Mouse (Mus musculus) lung, postnatal 0 days (tissue): ENCODE results near the gene Stxbp3. TPM values are rescaled to one million over a fixed set of nuclear protein-coding genes. Genes with fewer than 3 reads are reported as not detected.

Experiments used
- ATAC-seq: fragments of 200-750 bp; cut with Nextera tagmentation; 2 replicates; pipeline ENCODE4 v1.8.0; 2017; ENCODE audit warnings: moderate library complexity
- DNase-seq: peaks from one replicate; pipeline ENCODE4 v3.0.0-alpha.2; 2016; ENCODE audit warnings: low spot score
- H3K27ac ChIP-seq: fragments of 300-500 bp; sonication (generic); 2 replicates; pipeline ENCODE4 v1.5.1; 2014; ENCODE audit warnings: antibody characterized with exemption, mild to moderate bottlenecking, low read length, mixed read lengths
- H3K27me3 ChIP-seq: fragments of 300-500 bp; sonication (generic); replicated peaks from 2 replicates; pipeline ENCODE4 v1.6.1; 2014; ENCODE audit warnings: low read length, mixed read lengths; ENCODE audit not compliant: insufficient read depth
- H3K36me3 ChIP-seq: fragments of 300-500 bp; sonication (generic); 2 replicates; pipeline ENCODE4 v1.6.1; 2014; ENCODE audit warnings: low read length, mixed read lengths; ENCODE audit not compliant: insufficient read depth
- H3K4me1 ChIP-seq: fragments of 300-500 bp; sonication (generic); 2 replicates; pipeline ENCODE4 v1.6.1; 2014; ENCODE audit warnings: antibody characterized with exemption, low read depth, low read length, mixed read lengths; ENCODE audit not compliant: insufficient read depth
- H3K4me2 ChIP-seq: fragments of 300-500 bp; sonication (generic); replicated peaks from 2 replicates; pipeline ENCODE4 v1.6.1; 2014; ENCODE audit warnings: low read depth, mild to moderate bottlenecking, low read length, moderate library complexity, mixed read lengths
- H3K4me3 ChIP-seq: fragments of 300-500 bp; sonication (generic); 2 replicates; pipeline ENCODE4 v1.5.1; 2014; ENCODE audit warnings: low read depth, low read length
- H3K9ac ChIP-seq: fragments of 300-500 bp; sonication (generic); replicated peaks from 2 replicates; pipeline ENCODE4 v1.6.1; 2014; ENCODE audit warnings: low read depth, mild to moderate bottlenecking
- H3K9me3 ChIP-seq: fragments of 300-500 bp; sonication (generic); 2 replicates; pipeline ENCODE4 v1.6.1; 2016; ENCODE audit warnings: low read length, mixed read lengths
- CTCF ChIP-seq: IDR thresholded peaks from 2 replicates; pipeline ENCODE4 v1.5.1; 2016; ENCODE audit warnings: antibody characterized with exemption, mild to moderate bottlenecking
- EP300 ChIP-seq: IDR thresholded peaks from 2 replicates; pipeline ENCODE4 v1.6.1; 2016; ENCODE audit warnings: antibody characterized with exemption, mild to moderate bottlenecking, control low read depth
- WGBS: fragments of 180-500 bp; shearing (Covaris S2); extraction: QIAGEN DNeasy Blood & Tissue Kit; methylation state at CpG from one replicate; pipeline ENCODE4 v1.1.7; 2014; 5-methylcytosine and 5-hydroxymethylcytosine counted together
- polyA plus RNA-seq: library from polyadenylated mRNA; unstranded; fragments of >200 nt; fragmentation: Nextera tagmentation; extraction: Ambion mirVana; gene quantifications from 2 replicates; pipeline ENCODE4 v1.2.1, GENCODE M21; 2015

The Stxbp3 gene
- polyA plus RNA-seq, 1 experiment from 2014 or later, result 58.1 TPM

GRCm38 (mm10) chr3:108751691-108752090 lies 88.6 kb downstream of the Stxbp3 start:
- no peak overlapping the region for H3K27ac ChIP-seq
- WGBS, result 66% methylated on average over 6 of the region's 6 CpGs
- no peak for TF ChIP-seq EP300
- no peak for TF ChIP-seq CTCF

GRCm38 (mm10) chr3:108751061-108751460 lies 89.3 kb downstream of the Stxbp3 start:
- 0 out of 2 replicates have a peak, but pooled peaks have one; percentile 16 for ATAC-seq
- DNase-seq, result peak; percentile 23
- H3K36me3 ChIP-seq, result no peaks in the 10 kb centered on the region
- H3K27me3 ChIP-seq, result no peaks in the 10 kb centered on the region
- 47% methylated on average over 6 of the region's 6 CpGs for WGBS
- TF ChIP-seq CTCF, result peak; percentile 21; the same call in 1 of the 2 replicates
- TF ChIP-seq EP300, result no peak
- H3K9ac ChIP-seq, result no peak overlapping the region
- H3K4me3 ChIP-seq, result no peak overlapping the region
- no peaks in the 10 kb centered on the region for H3K9me3 ChIP-seq
- no peak overlapping the region for H3K4me2 ChIP-seq
- no peak overlapping the region for H3K27ac ChIP-seq
- no peaks in the 10 kb centered on the region for H3K4me1 ChIP-seq

More at GRCm38 (mm10) chr3:108751691-108752090, 88.6 kb downstream of the Stxbp3 start:
- no peak overlapping the region for H3K4me3 ChIP-seq
- H3K9me3 ChIP-seq, result no peaks in the 10 kb centered on the region
- H3K9ac ChIP-seq, result no peak overlapping the region
- DNase-seq (no peak), ATAC-seq (no peak)
- H3K36me3 ChIP-seq, result no peaks in the 10 kb centered on the region
- no peak overlapping the region for H3K4me2 ChIP-seq
- no peaks in the 10 kb centered on the region for H3K27me3 ChIP-seq
- no peaks in the 10 kb centered on the region for H3K4me1 ChIP-seq

DNA sequence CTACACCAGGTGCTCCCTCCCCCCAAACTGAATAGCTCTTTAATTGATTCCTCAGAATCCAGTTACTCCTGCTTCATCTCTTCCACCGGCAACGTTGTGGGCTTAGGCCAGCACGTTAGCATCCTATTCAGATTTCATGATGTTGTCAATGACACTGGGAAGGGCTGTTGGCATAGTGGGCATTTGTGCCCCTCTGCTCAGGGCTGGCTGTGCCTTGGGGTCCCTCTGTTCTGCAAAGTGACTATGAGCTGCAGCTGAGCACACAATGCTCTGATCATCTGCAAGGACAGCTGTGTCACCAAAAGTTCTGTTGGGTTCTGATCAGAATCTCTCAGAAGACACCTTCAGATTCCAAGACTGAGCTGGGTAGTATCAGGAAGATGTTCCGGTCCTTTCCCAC lies 96.3 kb downstream of the Stxbp3 start:
- Histone ChIP-seq H3K4me2 (no peak overlapping the region), H3K9ac (no peak overlapping the region), H3K9me3 (no peaks in the 10 kb centered on the region), H3K4me1 (no peaks in the 10 kb centered on the region), H3K36me3 (no peaks in the 10 kb centered on the region), H3K27me3 (no peaks in the 10 kb centered on the region), H3K4me3 (no peak overlapping the region), H3K27ac (no peak overlapping the region)
- 81% methylated on average over 4 of the region's 4 CpGs for WGBS
- TF ChIP-seq CTCF (no peak), EP300 (no peak)
- ATAC-seq, result no peak
- no peak for DNase-seq

Other genes starting within 250 kb of the Stxbp3 start
- 7.8 and 8.2 TPM in 2 replicates for gene Wdr47, start 249.2 kb downstream of the Stxbp3 start, polyA plus RNA-seq
- gene Clcc1, start 186.6 kb downstream of the Stxbp3 start, polyA plus RNA-seq, result 63.6 and 65.2 TPM in 2 replicates
- 22.9 and 23.7 TPM in 2 replicates for gene Gpsm2, start 118.2 kb downstream of the Stxbp3 start, polyA plus RNA-seq
- gene Aknad1, start 100.9 kb downstream of the Stxbp3 start, polyA plus RNA-seq, result 0.10 and 0.21 TPM in 2 replicates
- gene Fndc7, start 49.5 kb upstream of the Stxbp3 start, polyA plus RNA-seq, result 1.7 and 1.9 TPM in 2 replicates
- 42.5 and 48.7 TPM in 2 replicates for gene Prpf38b, start 71.2 kb upstream of the Stxbp3 start, polyA plus RNA-seq
- 0.23 and 0.30 TPM in 2 replicates for gene Henmt1, start 99.3 kb upstream of the Stxbp3 start, polyA plus RNA-seq
- gene Gm9857, start 99.9 kb upstream of the Stxbp3 start, polyA plus RNA-seq, result not detected in 2 replicates
- 13.2 and 13.7 TPM in 2 replicates for gene Fam102b, start 187.1 kb upstream of the Stxbp3 start, polyA plus RNA-seq
- not detected in 2 replicates for gene Slc25a54, start 239.9 kb upstream of the Stxbp3 start, polyA plus RNA-seq